Mouse (Mus musculus) macrophage (primary cell): ENCODE measurements around the gene Astl. TPM values are rescaled to one million over a fixed set of nuclear protein-coding genes. Genes with fewer than 3 reads are reported as not detected.

ENCODE experiments used
- H3K27ac ChIP-seq: fragments of 350-480 bp; formaldehyde crosslinking; 2 replicates; pipeline ENCODE4 v1.9.0; 2021
- H3K36me3 ChIP-seq: fragments of 350-480 bp; formaldehyde crosslinking; 2 replicates; pipeline ENCODE4 v1.9.0; 2021; ENCODE audit errors: inconsistent target
- H3K4me3 ChIP-seq: fragments of 350-480 bp; formaldehyde crosslinking; 2 replicates; pipeline ENCODE4 v1.9.0; 2021; ENCODE audit errors: inconsistent target
- H3K79me2 ChIP-seq: fragments of 350-480 bp; formaldehyde crosslinking; 2 replicates; pipeline ENCODE4 v1.9.0; 2021; ENCODE audit errors: inconsistent target
- WGBS: methylation state at CpG from one replicate; pipeline ENCODE4 v1.1.7; 2026; ENCODE audit warnings: inconsistent platforms; ENCODE audit not compliant: missing documents; 5-methylcytosine and 5-hydroxymethylcytosine counted together
- polyA plus RNA-seq: library from polyadenylated mRNA; stranded (reverse); fragments of 250-400 nt; gene quantifications from 3 replicates; pipeline ENCODE4 v1.2.4, GENCODE M21; 2018; ENCODE audit warnings: inconsistent platforms

Astl gene
- polyA plus RNA-seq, 1 experiment from 2014 or later: not detected

DNA sequence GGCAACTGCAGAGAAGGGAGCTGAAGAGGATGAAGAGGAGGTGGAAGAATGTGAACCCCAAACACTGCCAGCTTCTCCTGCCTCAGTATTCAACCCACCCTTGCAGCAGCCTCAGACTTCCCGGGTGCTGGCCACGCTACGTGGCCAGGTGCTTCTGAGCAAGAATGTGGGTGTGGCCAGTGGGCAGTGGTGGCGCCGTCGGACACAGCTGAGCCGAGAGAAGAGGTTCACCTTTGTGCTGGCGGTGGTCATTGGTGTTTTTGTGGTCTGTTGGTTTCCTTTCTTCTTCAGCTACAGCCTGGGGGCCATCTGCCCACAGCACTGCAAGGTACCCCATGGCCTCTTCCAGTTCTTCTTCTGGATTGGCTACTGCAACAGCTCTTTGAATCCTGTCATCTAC lies 26.0 kb downstream of the Astl start:
- 6% methylated on average over 8 of the region's 8 CpGs for WGBS
- no peak overlapping the region for H3K27ac ChIP-seq
- H3K4me3 ChIP-seq: no peak overlapping the region
- H3K36me3 ChIP-seq: no peaks in the 10 kb centered on the region
- H3K79me2 ChIP-seq: no peaks in the 10 kb centered on the region

DNA sequence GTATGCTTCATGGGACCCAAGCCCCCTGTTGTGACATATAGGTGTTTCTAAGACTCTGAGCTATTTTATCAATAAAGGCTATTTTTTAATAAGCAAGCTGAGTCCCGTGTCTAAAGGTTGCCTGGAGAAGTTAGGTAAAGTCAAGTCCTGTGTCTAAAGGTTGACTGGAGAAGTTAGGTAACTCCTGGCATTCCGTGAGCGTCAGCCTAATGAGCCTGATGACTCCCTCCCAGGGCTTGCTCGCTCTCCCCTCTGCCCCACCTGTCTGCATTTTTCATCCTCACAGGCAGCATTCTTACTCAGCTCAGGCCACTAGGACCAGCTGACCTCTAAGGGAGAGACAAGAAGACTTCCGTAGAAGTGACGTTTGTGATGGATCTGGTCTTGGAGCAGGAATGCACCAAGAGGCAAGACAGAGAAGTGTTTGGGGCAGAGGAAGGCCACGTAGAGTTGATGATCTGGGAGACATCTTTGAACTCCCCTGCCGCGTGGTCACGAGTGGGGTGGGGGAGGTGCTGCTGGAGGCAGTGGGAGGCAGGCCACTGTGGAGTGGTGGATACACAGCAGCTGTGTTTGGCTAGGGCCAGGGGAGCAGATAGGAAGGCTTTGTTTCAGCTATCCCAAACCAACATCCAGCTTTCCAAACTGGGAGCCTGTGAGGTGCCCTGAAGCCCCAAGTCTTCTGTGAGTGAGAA lies 28.8 kb downstream of the Astl start:
- Histone ChIP-seq H3K36me3 (no peaks in the 10 kb centered on the region), H3K4me3 (no peak overlapping the region), H3K79me2 (no peaks in the 10 kb centered on the region), H3K27ac (no peak overlapping the region)
- WGBS: 89% methylated on average over 9 of the region's 10 CpGs

DNA sequence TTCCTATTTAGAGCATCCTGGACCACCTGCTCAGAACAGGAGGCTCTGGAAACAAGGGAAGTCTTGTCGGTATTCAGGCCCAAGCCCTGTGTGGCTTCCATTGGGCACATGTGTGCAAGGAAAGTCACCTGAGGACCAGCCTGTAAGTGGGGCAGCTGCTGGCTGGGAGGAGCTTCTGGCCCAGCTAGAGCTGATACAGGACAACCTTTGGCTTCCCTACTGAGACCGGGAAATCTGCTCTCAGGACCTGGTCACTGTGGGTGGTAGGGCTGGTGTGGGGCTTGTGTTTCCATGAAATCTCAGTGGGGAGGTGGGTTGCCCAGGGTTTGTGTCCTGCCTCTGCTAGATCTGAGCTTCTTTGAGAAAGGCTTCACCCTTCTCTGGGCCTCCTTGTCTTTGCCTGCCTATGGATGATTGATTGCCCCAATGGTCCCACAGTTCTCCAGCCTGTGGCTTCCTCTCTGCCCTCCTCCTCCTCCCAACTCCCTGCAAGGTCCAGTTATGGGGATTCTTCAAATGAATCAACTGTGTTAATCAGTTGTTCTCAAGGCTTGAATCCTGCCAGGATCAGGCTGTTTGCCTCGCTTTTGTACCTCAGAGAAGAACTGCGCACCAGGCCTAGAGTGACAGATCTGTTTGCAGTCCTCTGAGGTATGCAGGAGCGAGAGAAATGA lies 31.4 kb downstream of the Astl start:
- Histone ChIP-seq H3K27ac (no peak overlapping the region), H3K79me2 (no peaks in the 10 kb centered on the region), H3K4me3 (no peak overlapping the region), H3K36me3 (no peaks in the 10 kb centered on the region)
- WGBS: 78% methylated on average over 5 of the region's 5 CpGs

DNA sequence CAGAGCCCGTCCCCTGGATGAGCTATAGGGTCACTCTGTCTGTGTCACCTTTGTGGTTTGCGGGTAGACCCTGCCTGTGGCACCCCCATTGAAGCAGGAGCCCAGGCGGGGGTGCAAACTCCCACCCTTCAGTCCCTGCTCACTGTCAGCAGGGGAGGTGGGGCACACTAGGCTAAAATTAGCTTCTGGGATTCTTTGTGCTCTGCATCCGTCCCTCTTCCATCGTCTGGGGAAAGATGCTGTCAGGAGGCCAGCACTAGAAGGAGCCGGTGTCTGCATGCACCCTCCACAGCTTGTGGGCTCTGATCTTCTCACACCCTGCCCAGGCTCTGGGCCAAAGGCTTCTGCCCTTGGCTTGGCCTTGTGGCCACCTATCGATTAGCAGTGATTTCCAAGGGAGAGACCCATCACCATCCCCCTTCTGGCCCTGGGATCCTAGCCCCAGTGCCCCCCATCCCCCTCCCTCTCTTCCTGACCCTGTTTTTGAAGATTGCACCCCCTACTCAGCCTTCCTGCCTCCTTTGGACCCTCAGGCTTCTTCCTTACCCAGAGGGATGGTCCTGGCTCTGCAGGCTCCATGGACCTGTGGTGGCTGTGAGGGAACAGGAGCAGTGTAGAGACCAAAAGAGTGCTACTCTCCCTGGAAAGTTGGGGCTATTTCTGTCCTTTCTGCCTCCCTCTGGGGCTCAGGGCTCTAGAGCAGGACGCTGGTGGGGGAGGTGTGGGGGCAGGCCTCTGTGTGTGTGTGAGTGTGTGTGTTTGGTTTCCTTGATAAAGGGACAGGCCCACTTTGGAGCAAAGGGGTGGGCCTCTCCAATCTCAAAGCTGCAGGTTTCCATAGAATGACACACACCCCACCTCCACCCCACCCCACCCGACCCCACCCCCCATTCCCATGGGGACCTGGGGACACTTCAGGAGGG lies 32.4 kb downstream of the Astl start:
- WGBS: 74% methylated on average over 8 of the region's 9 CpGs
- no peaks in the 10 kb centered on the region for H3K79me2 ChIP-seq
- H3K27ac ChIP-seq: no peak overlapping the region
- H3K4me3 ChIP-seq: no peak overlapping the region
- no peaks in the 10 kb centered on the region for H3K36me3 ChIP-seq

DNA sequence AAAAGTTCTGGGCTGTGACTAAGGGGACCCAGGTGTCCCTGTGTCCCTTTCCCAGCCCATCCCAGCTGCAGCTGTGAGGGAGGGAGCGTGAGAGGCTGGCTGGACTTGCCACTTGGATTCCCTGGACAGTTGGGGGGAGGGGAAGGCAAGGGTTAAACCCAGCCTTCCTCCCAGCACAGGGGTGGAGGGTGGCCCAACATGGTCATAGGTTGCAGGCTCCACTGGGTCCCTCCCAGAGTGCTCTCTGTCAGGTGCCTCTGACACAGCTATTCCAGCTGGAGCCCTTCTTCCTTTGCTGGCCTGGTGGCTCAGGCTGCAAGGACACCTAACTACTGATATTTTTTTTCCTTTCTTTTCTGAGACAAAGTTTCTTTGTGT lies 33.0 kb downstream of the Astl start:
- Histone ChIP-seq H3K4me3 (no peak overlapping the region), H3K79me2 (no peaks in the 10 kb centered on the region), H3K36me3 (no peaks in the 10 kb centered on the region), H3K27ac (no peak overlapping the region)
- 100% methylated on average over 1 of the region's 1 CpGs for WGBS

DNA sequence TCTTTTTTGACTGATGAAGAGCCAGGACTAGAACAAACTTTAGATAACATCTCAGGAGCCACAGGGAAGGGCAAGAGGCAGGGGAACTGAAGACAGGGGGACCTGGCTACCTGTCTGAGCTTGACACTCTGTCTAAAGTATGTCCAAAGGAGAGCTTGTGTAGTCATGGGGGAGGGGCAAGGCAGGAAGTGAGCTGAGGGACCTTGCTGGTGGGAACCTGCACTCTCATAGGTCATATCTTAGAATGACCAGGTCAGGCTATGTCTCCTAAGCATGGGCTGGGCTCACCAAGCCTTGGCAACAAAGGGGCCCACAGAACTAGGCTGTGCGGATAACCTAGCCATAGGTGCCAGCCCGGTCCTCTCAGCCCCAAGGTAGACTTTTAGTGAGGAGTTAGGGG lies 33.6 kb downstream of the Astl start:
- Histone ChIP-seq H3K79me2 (no peaks in the 10 kb centered on the region), H3K4me3 (no peak overlapping the region), H3K27ac (no peak overlapping the region), H3K36me3 (no peaks in the 10 kb centered on the region)
- WGBS: 92% methylated on average over 2 of the region's 2 CpGs

DNA sequence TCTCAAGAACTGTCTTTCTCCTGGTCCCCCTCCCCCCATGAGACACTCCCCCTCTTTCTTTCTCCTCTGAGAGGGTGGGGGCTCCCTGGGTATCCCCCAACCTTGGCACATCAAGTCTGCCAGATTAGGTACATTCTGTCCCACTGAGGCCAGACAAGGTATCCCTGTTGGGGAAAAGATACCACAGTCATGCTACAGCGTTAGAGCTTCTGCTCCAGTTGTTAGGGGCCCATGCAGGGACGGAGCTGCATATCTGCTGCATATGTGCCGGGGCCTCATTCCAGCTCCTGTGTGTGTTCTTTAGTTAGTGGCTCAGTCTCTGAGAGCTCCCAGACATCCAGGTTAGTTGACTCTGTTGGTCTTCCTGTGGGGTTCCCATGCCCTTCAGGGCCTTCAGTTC lies 35.7 kb downstream of the Astl start:
- no peak overlapping the region for H3K4me3 ChIP-seq
- H3K79me2 ChIP-seq: no peaks in the 10 kb centered on the region
- no peak overlapping the region for H3K27ac ChIP-seq
- H3K36me3 ChIP-seq: no peaks in the 10 kb centered on the region
- 91% methylated on average over 3 of the region's 3 CpGs for WGBS

DNA sequence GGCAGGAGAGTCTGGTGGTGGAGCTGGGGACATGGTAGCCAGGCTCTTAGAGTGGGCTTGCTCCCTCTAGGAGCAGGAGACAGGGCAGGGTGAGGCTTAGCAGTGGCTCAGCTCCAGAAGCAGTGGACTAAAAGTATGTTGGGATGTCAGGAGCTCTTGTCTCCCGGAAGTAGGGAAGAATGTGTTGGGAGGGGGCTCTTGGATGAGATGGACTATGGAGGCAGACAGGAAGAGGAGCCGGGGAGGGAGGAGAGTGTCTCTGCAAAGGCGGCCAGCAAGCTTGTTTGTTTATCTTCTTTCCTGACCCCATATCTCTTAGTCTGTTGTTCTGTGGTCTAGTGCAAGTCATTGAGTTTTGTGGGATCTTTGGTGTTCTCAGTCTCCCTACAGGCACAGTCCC lies 36.6 kb downstream of the Astl start:
- Histone ChIP-seq H3K36me3 (no peaks in the 10 kb centered on the region), H3K79me2 (no peaks in the 10 kb centered on the region), H3K4me3 (no peak overlapping the region), H3K27ac (no peak overlapping the region)
- 77% methylated on average over 3 of the region's 3 CpGs for WGBS

DNA sequence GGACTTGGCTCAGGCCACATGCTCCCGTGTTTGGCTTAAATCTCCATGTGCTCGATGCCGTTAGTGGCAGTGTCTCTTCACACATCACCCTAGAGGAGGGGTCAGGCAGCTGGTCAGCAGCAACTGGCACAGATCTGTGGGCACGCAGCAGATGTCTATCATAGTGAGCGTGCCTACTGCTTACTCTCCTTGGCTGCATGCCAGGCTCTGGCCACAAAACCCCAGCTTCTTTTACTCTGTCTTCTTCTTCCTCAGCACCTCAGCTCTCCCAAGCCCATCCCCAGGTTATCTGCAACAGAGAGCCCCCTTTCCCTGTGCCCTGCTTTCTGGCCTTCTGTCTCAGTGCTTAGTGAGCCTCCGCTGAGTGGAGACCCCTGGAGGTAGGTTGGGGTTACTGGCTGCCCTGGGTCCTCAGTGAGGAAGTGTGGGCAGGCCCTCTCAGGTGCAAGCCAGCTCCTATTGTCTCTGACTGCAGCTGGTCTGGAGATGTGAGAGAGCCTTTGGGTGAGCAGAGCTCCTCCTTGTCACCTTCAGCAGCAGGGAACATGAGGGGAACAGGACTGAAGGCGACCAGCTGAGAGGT lies 37.4 kb downstream of the Astl start:
- Histone ChIP-seq H3K36me3 (no peaks in the 10 kb centered on the region), H3K4me3 (no peak overlapping the region), H3K27ac (no peak overlapping the region), H3K79me2 (no peaks in the 10 kb centered on the region)
- WGBS: 31% methylated on average over 7 of the region's 7 CpGs

DNA sequence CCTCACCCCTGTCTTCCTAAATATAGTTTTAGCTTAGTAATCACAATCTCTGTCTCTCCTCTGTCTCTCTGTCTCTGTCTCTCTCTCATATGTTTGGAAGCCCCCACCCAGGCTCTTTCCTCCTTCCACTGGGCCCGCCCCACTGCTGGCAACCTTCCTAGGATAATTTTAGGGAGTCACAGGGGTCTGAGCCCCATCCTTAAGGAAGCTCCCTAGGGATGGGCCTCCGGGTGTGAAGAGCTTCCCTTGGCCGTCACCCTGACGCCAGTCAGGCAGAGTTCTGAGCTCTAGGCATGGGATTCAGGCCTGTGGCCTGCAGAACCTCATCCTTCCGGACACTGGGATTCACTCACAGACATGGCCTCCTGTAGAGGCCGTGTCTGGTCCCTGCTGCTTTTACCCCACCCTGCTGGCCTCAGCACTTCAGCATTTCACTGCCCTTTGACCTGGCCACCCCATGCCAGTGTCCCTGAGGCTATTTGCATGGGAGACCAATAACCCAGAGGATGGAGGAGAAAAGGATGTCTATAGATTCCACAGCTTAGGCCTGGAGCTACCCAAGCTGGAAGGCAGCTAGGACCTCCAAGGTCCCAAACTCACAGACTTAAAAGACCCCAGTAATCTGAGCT lies 38.1 kb downstream of the Astl start:
- no peaks in the 10 kb centered on the region for H3K36me3 ChIP-seq
- H3K4me3 ChIP-seq: no peak overlapping the region
- 97% methylated on average over 6 of the region's 6 CpGs for WGBS
- no peaks in the 10 kb centered on the region for H3K79me2 ChIP-seq
- H3K27ac ChIP-seq: no peak overlapping the region

DNA sequence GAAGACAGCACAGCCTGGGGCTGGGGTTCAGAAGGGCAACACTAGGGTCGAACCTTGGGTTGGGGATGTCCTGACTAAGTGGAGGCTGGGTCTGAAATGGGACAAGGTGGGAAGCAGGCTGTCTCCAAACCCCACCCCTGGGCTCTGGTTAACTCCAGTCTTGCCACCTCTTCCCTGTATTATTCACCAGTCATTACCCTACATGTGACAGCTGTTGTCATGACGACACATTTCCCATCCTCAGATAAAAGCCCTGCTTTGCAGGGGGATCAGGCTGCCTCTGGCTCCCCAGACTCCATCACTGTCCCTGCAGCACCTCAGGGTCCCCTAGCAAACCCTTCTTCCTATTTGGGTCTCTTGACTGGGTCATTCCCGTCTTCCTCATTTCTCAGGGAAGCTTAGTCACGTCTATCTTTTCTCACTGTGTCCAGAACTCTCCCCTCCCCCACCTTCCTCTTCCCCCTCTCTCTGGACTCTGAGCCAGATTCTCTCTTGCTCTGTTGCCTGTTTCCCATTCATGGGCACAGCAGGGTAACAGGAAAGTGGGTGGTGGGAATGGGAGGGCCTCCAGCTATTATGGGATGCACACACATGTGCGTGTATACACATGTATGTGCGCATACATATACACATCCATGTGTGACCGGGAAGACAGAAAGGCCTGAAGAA lies 39.6 kb downstream of the Astl start:
- Histone ChIP-seq H3K79me2 (no peaks in the 10 kb centered on the region), H3K36me3 (no peaks in the 10 kb centered on the region), H3K4me3 (no peak overlapping the region), H3K27ac (no peak overlapping the region)
- WGBS: 70% methylated on average over 7 of the region's 7 CpGs

DNA sequence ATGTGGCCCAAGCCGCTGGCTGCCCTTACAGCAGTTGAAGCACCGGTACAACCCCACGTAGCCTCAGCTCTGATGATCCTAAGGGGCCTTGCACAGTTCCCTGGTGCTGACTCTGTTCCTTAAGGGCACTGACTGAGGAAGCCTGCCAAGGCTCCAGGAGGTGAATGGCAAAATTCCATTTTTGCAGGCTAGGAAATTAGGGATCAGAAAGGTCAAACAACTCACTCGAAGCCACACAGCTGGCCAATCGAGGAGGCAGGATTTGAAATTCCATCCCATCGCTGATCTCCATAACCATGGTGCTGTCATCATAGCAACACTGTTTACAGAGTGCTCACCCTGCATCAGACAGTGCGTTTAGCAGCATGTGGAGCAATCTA lies 40.2 kb downstream of the Astl start:
- no peaks in the 10 kb centered on the region for H3K79me2 ChIP-seq
- no peaks in the 10 kb centered on the region for H3K36me3 ChIP-seq
- no peak overlapping the region for H3K4me3 ChIP-seq
- H3K27ac ChIP-seq: no peak overlapping the region
- WGBS: 91% methylated on average over 7 of the region's 7 CpGs

DNA sequence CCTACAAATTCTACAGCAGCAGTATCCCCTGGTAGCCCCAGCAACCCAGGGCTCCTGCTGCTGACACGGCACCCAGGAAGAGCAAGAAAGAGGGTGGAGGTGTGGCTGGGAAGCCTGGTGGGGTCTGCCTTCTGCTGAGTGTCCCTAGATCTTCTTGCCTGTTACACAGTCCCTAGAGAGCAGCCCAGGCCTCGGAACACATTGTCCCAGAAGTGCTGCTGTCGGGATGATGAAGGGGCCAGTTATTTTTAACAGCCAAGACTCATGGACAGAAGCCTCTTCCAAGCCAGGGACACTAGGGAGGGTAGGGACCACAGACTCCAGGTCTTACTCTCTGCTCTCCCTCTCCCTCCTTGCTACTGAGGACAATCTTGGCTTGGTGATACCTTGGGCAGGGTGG lies 40.8 kb downstream of the Astl start:
- 94% methylated on average over 3 of the region's 3 CpGs for WGBS
- H3K4me3 ChIP-seq: no peak overlapping the region
- no peaks in the 10 kb centered on the region for H3K36me3 ChIP-seq
- H3K27ac ChIP-seq: no peak overlapping the region
- H3K79me2 ChIP-seq: no peaks in the 10 kb centered on the region

DNA sequence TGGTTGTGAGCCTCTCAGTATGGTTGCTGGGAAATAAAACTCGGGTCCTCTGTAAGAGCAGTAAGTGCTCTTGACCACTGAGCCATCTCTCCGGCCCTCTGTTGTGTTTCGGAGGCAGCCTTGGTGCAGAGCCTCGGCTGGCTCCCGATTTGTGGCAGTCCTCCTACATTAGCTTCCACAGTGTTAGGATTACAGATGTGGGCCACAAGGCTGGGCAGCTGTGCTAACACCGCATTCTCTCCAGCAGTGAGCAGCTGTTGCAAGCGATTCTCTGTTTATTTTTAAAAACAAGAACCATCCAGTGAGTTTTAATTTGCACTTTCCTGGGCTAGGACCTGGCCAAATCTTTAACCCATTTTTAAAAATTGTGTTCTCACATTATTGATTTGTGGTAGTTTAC lies 45.4 kb downstream of the Astl start:
- Histone ChIP-seq H3K36me3 (no peaks in the 10 kb centered on the region), H3K79me2 (no peaks in the 10 kb centered on the region), H3K27ac (no peak overlapping the region), H3K4me3 (no peak overlapping the region)
- WGBS: 76% methylated on average over 7 of the region's 7 CpGs
